Mouse (Mus musculus) small intestine, adult 10 weeks (tissue): Measurements from ENCODE around the gene Rad51b. TPM values are rescaled to one million over a fixed set of nuclear protein-coding genes. Genes with fewer than 3 reads are reported as not detected.

ENCODE experiments used
- polyA plus RNA-seq: library from polyadenylated mRNA; stranded (reverse); fragments of 350-450 nt; fragmentation: Illumina TruSeq; extraction: RNeasy Lipid Tissue Mini Kit (QIAGEN cat#74804); gene quantifications from one replicate; pipeline ENCODE4 v1.2.3, GENCODE M21; 2014; ENCODE audit warnings: low replicate concordance

The Rad51b gene
- polyA plus RNA-seq, result 0.74 TPM

GRCm38 (mm10) chr12:79297121-79297576 lies at the start of gene Rad51b:
Gene Rad51b, plus strand, starts transcription at chr12:79297282.

GRCm38 (mm10) chr12:79296126-79296816 lies 811 bp upstream of the Rad51b start, which contains the start of gene Zfyve26:
Gene Zfyve26, minus strand, starts transcription at chr12:79296304.

Other genes with a start within 250 kb of the Rad51b start
- gene Pigh, start 207.6 kb upstream of the Rad51b start, polyA plus RNA-seq, result 23.7 TPM
- gene Arg2, start 166.5 kb upstream of the Rad51b start, polyA plus RNA-seq, result 2,001 TPM
- 115 TPM for gene Vti1b, start 124.6 kb upstream of the Rad51b start, polyA plus RNA-seq
- gene Rdh11, start 105.0 kb upstream of the Rad51b start, polyA plus RNA-seq, result 57.6 TPM
- 0.67 TPM for gene Rdh12, start 88.4 kb upstream of the Rad51b start, polyA plus RNA-seq
- gene Zfyve26, start 978 bp upstream of the Rad51b start, polyA plus RNA-seq, result 7.2 TPM